Comparison of ENCODE assay signal across 8 mouse cellular contexts in the genomic region with DNA sequence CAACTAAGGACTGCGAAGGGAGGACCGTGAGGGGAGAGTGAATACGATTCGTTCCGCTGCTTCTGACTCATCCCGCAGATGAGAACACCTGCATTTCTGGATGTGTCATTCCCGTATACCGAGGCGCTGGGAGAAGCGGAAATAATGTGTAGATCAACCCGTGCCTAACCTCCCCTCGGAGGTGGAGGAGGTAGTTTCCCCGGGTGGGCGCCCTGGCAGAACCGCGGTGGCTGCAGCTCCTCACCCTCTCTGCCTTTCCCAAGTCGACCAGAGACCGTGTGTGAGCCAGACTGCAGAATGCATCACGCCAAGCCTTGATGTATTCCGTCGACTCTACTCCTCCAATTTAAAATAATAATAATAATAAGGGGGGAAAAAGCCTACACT. TPM values are rescaled to one million over a fixed set of nuclear protein-coding genes. Genes with fewer than 3 reads are reported as not detected.
DNase-seq lines count a peak whose midpoint lies in the region; ATAC-seq and TF ChIP-seq lines count a peak whose summit lies in the region.

No protein-coding gene starts in this region.

- peak overlapping the region; percentile 59 for H3K4me3 ChIP-seq in kidney, embryonic 14.5 days (ENCODE audit: low read length)
- peak overlapping the region; percentile 52 for H3K4me3 ChIP-seq in liver, embryonic 11.5 days (ENCODE audit: low read depth, low read length)
- peak overlapping the region; percentile 88 for H3K4me3 ChIP-seq in olfactory bulb, adult 2 months (ENCODE audit: insufficient read depth, low read depth, low read length)

- H3K27ac ChIP-seq in kidney, embryonic 14.5 days (ENCODE audit: low read depth, low read length), result no peak overlapping the region
- H3K27ac ChIP-seq in liver, embryonic 11.5 days (ENCODE audit: low read depth, low read length), result no peak overlapping the region
- H3K27ac ChIP-seq in olfactory bulb, adult 2 months (ENCODE audit: insufficient read depth, low read depth, low read length), result peak overlapping the region; percentile 86

- no peak for ATAC-seq in kidney, embryonic 14.5 days (ENCODE audit: low FRiP score, low TSS enrichment)
- no peak for ATAC-seq in liver, embryonic 11.5 days (replicated peaks; ENCODE audit: low FRiP score)

- no peaks in the 10 kb centered on the region for H3K9me3 ChIP-seq in kidney, embryonic 14.5 days (ENCODE audit: control insufficient read depth, low read length)
- H3K9me3 ChIP-seq in liver, embryonic 11.5 days (ENCODE audit: control insufficient read depth, low read length), result no peaks in the 10 kb centered on the region

- no peak for TF ChIP-seq CTCF in olfactory bulb, adult 2 months (IDR thresholded peaks at IDR 0.05; ENCODE audit: insufficient read depth, low read depth, low read length)

- TF ChIP-seq POLR2A in olfactory bulb, adult 2 months (IDR thresholded peaks at IDR 0.05; ENCODE audit: insufficient read depth, low read depth, low read length), result no peak

- 0% methylated on average over 21 of the region's 21 CpGs for WGBS in kidney, embryonic 14.5 days
- under 1% methylated on average over 21 of the region's 21 CpGs for WGBS in liver, embryonic 11.5 days
- under 1% methylated on average over 21 of the region's 21 CpGs for WGBS in olfactory bulb, adult 2 months

- H3K36me3 ChIP-seq in kidney, embryonic 14.5 days (ENCODE audit: control insufficient read depth, insufficient read depth, low read length), result no peaks in the 10 kb centered on the region
- no peaks in the 10 kb centered on the region for H3K36me3 ChIP-seq in liver, embryonic 11.5 days (ENCODE audit: control insufficient read depth, insufficient read depth, low read length)

- DNase-seq in cerebellum, adult 18-20 months, result peak; percentile 1 to 27
- DNase-seq in cerebellum, adult 11-12 months, result no peak
- peak; percentile 10 for DNase-seq in cerebellum, adult 8-10 months
- DNase-seq in frontal cortex, postnatal 14 days (ENCODE audit: low spot score in 2 of 2), result peak; percentile 23 to 44
- peak; percentile 34 for DNase-seq in liver, embryonic 11.5 days (ENCODE audit: low spot score)
- DNase-seq in spleen, postnatal 36 days (ENCODE audit: low spot score in 2 of 2), result no peak

- H3K4me2 ChIP-seq in kidney, embryonic 14.5 days (replicated peaks; ENCODE audit: low read depth, low read length), result peak overlapping the region; percentile 82
- H3K4me2 ChIP-seq in liver, embryonic 11.5 days, result peak overlapping the region; percentile 77

- H3K4me1 ChIP-seq in kidney, embryonic 14.5 days (ENCODE audit: control insufficient read depth, insufficient read depth, low read length), result 0 out of 2 replicates have a peak, but pooled peaks cover 5% of the 10 kb centered on the region
- H3K4me1 ChIP-seq in liver, embryonic 11.5 days (replicated peaks; ENCODE audit: control insufficient read depth, insufficient read depth, low read length), result 0 out of 2 replicates have a peak, but pooled peaks cover 4% of the 10 kb centered on the region
- peaks cover 11% of the 10 kb centered on the region; the same call in 1 of the 2 replicates for H3K4me1 ChIP-seq in olfactory bulb, adult 2 months (ENCODE audit: control insufficient read depth, insufficient read depth, low read length)

- peaks cover 35% of the 10 kb centered on the region for H3K27me3 ChIP-seq in kidney, embryonic 14.5 days (ENCODE audit: control insufficient read depth, insufficient read depth, low read length)
- H3K27me3 ChIP-seq in liver, embryonic 11.5 days (replicated peaks; ENCODE audit: control insufficient read depth, insufficient read depth, low read length), result peaks cover 56% of the 10 kb centered on the region

- H3K9ac ChIP-seq in kidney, embryonic 14.5 days (ENCODE audit: low read depth, low read length), result peak overlapping the region; percentile 31; the same call in 1 of the 2 replicates
- H3K9ac ChIP-seq in liver, embryonic 11.5 days (ENCODE audit: low read depth, low read length), result no peak overlapping the region

RNA-seq across cellular contexts. Expression of a gene that starts 0.9 kb away (rescaled TPM):
- polyA plus RNA-seq in kidney, embryonic 14.5 days (2014; fragmentation: Nextera tagmentation; extraction: Ambion mirVana), result 7.1 and 7.9 TPM in 2 replicates
- 3.1 and 3.3 TPM in 2 replicates for polyA plus RNA-seq in liver, embryonic 11.5 days (2014; fragmentation: Nextera tagmentation; extraction: Ambion mirVana)
- 35.2 and 39.8 TPM in 2 replicates for polyA plus RNA-seq in olfactory bulb, adult 2 months (2012; ENCODE audit: insufficient read depth, insufficient read length, low replicate concordance, missing spikeins)

Comparison
In these comparisons a context has a peak if more than half of its experiments do, and no peak if none do; other contexts are left out.
1. DNase-seq: peak in cerebellum, adult 18-20 months (2 of 2), cerebellum, adult 8-10 months (single experiment), frontal cortex, postnatal 14 days (2 of 2) and liver, embryonic 11.5 days (single experiment); none in cerebellum, adult 11-12 months (single experiment) and spleen, postnatal 36 days (0 of 2).
2. Peak in every context shown above with its lines, with median percentiles within 50 percentile points of each other: H3K4me3 ChIP-seq.